Mouse (Mus musculus): ENCODE measurements around the gene Cyp2t4.

Gene Cyp2t4

DNA sequence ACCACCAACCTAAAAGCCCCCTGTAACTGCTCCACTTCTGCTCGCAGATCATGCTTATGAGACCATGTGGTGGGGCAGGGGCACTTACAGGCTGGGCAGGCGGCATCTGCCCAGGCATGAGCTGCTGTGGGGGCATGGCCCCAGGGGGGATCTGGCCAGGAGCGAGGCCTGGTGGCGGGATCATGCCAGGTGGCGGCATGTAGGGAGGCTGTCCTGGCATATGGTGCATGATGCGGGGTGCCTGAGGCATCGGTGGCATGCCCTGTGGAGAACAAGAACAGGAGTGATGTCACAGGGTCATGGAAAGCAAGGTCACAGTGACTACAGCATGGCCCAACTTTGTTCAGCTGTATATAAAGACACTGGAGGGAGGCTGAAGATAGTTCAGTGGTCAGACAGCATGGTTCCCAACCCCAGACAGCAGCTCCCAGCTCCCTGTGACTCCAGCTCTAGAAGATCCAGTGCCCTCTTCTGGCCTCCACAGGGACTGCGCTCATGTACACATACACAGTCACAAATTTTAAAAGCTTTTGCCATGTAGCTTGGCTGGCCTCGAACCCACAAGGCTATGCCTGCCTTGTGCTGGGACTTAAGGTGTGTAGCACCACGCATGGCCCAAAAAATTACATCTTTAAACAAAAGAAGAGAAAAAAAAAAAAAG, 35.9 kb downstream of the Cyp2t4 start:
- DNase-seq = no peak

DNA sequence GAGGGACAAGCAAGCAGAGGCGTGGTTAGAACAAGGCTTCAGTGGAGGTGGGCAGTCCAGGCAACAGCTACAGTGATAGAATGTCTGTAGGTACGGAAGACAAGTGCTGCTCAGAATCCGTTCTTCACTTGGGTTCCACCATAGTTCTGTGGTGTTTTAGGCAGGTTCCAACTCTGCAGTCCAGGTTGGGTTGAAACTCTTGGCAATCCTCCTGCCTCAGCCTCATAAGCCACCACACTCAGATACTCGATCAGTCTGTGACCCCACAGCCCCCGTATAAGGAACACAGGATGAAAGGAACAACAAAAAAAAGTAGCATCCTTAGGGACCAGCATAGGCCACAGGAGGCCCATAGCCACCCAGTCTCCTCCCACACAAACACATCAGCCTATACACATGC, 38.9 kb downstream of the Cyp2t4 start:
- no peak for DNase-seq

DNA sequence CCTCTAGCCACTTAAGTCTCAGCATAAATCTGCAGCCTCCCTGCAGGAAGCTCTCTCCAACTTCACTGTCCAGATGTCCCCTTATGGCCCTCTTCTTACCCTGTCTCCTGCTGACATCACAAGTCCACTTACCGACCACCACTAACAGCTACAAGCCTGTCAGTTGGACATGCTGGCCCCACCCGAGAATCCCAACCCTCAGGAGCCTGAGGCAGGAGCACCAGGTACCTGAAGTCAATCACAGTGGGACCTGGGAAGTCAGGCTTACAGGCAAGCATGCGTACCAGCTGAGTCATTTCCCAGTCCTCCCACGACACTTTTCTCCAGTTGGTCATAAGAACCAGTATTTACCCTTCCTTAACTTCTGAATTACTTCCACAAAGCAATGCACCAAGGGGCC, 40.2 kb downstream of the Cyp2t4 start:
- DNase-seq = no peak

DNA sequence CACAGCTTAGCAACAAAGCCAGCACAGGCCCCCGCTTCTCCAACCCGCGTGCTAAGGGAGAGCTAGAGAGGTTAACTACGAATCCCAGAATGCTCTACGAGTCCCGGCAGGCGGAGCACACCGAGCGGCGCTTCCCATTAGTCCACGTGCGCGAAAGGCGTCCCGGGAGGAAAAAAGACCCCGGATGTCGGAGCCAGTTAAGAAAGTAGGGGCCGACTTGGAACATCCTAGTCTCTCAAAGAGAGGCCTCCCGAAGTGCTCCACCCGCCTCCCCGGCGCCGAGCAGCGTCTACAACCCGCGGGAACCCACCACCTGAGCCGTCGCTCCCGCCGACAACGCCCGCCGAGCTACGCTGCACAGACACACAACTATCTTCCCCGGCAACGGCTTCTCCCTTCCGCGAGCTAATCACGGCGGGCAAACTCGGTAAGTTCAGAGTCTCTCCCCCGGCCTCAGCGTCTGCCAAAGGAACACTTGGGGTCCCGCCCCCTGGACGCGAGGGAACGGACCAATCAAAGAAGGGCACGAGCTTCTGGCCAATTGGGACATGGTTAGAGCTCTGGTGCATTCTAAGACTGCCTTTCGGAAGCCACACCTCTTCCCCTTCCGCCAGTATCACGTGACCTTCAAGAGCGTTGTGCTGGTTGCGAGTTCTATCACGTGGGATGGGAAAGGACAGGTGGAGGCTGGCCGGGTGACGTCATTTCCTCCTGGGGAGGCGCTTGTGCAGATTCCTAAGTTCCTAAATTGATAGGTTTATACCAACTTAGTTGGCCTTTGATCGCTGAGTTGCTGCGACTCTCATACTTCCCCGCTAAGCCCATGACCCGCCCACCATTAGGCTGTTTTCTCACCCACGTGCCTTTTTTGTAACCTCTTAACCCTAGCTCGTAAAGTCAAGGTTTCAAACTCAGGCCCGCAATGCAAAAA, 42.4 kb downstream of the Cyp2t4 start, which contains the start of the genes BC024978 and Snrpa:
Gene BC024978, plus strand, starts transcription at position 101 of the 931 bp plus-strand sequence.
Gene Snrpa, minus strand, starts transcription at position 591 of the 931 bp plus-strand sequence.
- DNase-seq = peak; percentile 94

- no peak for DNase-seq
Observed at GRCm38 (mm10) chr7:27197136-27197535, 43.6 kb downstream of the Cyp2t4 start.

GRCm38 (mm10) chr7:27197634-27198033, 44.1 kb downstream of the Cyp2t4 start:
- no peak for DNase-seq

- DNase-seq = no peak
Observed at GRCm38 (mm10) chr7:27198355-27198754, 44.8 kb downstream of the Cyp2t4 start.

DNA sequence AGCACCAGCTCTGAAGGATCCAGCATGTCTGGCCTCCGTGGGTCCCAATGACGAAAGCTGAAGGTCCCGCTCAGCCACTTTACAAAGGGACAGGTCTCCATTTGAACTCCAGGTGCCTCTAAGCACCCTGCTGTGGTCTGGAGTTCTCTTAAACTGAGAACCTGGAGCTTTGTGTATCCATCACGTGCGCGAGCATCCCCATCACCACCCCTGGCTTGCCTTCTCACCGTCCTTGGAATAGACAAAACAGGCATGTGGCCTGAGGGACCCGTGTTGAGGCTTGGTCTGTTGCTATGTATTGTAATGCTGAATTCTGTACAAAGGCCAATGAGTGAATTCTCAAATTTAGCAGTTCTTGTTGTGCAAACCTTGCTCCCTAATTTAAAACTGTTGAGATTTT, 45.3 kb downstream of the Cyp2t4 start:
- no peak for DNase-seq

GRCm38 (mm10) chr7:27203730-27204449, 50.4 kb downstream of the Cyp2t4 start:
- DNase-seq = no peak

Measured in right cerebral cortex, postnatal 14 days (tissue).